Mouse (Mus musculus) myocyte (in vitro differentiated cells): ENCODE data around the gene Ica1.

Source experiments
- CEBPB ChIP-seq: IDR thresholded peaks from 2 replicates; pipeline ENCODE4 v1.6.1; 2011; ENCODE audit warnings: mild to moderate bottlenecking, moderate library complexity; ENCODE audit not compliant: poor library complexity, insufficient read depth, severe bottlenecking
- E2F4 ChIP-seq: IDR thresholded peaks from one replicate; pipeline ENCODE4 v1.6.1; 2011; ENCODE audit warnings: mild to moderate bottlenecking, control low read depth, moderate library complexity; ENCODE audit not compliant: insufficient read depth
- MAX ChIP-seq: IDR thresholded peaks from one replicate; pipeline ENCODE4 v1.6.1; 2011; ENCODE audit warnings: low read depth, mild to moderate bottlenecking, control low read depth
- MYOD1 ChIP-seq, 3 experiments: IDR thresholded peaks; one replicate each; pipeline ENCODE4 v1.6.1; 2011; ENCODE audit warnings: control low read depth in 2 of 3, low read depth in 2 of 3, mild to moderate bottlenecking in 2 of 3, moderate library complexity in 1 of 3; ENCODE audit not compliant: insufficient read length in 2 of 3, control insufficient read depth in 1 of 3
- MYOG ChIP-seq, 3 experiments: IDR thresholded peaks; one replicate each; pipeline ENCODE4 v1.6.1; 2011; ENCODE audit warnings: control low read depth in 2 of 3, low read depth in 2 of 3, mild to moderate bottlenecking in 2 of 3; ENCODE audit not compliant: insufficient read length in 2 of 3, control insufficient read depth in 1 of 3, insufficient read depth in 1 of 3
- POLR2A ChIP-seq: IDR thresholded peaks from one replicate; pipeline ENCODE4 v1.6.1; 2011; ENCODE audit warnings: low read depth, mild to moderate bottlenecking, control low read depth, moderate library complexity; ENCODE audit not compliant: insufficient read length
- POLR2AphosphoS2 ChIP-seq: IDR thresholded peaks from one replicate; pipeline ENCODE4 v1.6.1; 2011; ENCODE audit warnings: low read depth, control low read depth; ENCODE audit not compliant: insufficient read length
- REST ChIP-seq: IDR thresholded peaks from one replicate; pipeline ENCODE4 v1.6.1; 2011; ENCODE audit warnings: mild to moderate bottlenecking, control low read depth, moderate library complexity; ENCODE audit not compliant: insufficient read depth, insufficient read length
- SRF ChIP-seq: IDR thresholded peaks from one replicate; pipeline ENCODE4 v1.6.1; 2011; ENCODE audit warnings: low read depth; ENCODE audit not compliant: control insufficient read depth, insufficient read length
- TCF12 ChIP-seq: IDR thresholded peaks from one replicate; pipeline ENCODE4 v1.6.1; 2011; ENCODE audit warnings: mild to moderate bottlenecking, control low read depth; ENCODE audit not compliant: poor library complexity, insufficient read depth, severe bottlenecking
- TCF3 ChIP-seq: IDR thresholded peaks from one replicate; pipeline ENCODE4 v1.6.1; 2011; ENCODE audit warnings: low read depth, control low read depth; ENCODE audit not compliant: insufficient read length
- USF1 ChIP-seq: IDR thresholded peaks from one replicate; pipeline ENCODE4 v1.6.1; 2011; ENCODE audit warnings: low read depth, mild to moderate bottlenecking, control low read depth, moderate library complexity

DNA sequence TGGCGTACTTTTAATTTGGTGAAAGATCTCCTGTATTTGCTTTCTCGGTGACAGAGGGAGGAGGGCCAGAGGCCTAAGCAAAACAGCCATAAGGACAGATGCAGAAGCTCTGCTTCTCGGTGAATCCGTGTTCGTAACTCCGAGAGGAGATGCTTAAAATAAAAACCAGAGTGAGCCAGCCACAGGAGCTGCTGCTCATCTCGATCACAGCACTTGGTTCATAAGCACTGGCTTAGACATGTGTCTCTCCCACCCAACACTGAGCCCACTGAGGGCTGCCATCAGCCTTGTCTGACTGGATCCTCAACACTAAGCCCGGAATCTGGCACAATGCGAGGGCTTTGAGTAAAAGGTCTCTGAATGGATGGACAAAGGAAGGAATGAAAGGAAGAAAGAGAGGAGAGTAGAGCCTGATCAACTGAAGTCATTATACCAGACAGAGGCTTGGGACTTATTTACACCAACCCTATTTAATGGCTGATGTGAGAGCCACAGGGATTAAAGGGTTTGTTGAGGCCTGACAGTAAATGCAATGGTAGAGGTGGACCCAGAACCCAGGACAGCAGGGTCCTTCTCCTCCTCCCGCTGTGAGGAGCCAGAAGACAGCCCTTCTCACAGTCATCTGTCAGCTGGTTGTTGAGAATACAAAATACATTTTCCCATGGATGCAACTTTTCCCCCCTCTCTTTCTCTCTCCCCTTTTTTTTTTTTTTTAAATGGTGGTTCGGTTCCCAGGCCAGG, 85.0 kb downstream of the Ica1 start:
- TF ChIP-seq POLR2A = no peak
- no peak for TF ChIP-seq TCF12
- TF ChIP-seq MAX = no peak
- TF ChIP-seq MYOD1 (IDR thresholded peaks at IDR 0.05; ENCODE audit: control insufficient read depth in 1 of 3, insufficient read length in 2 of 3, low read depth in 2 of 3) = no peak
- TF ChIP-seq POLR2AphosphoS2 = no peak
- no peak for TF ChIP-seq USF1
- TF ChIP-seq TCF3 = no peak
- TF ChIP-seq REST = no peak
- TF ChIP-seq CEBPB = no peak
- no peak for TF ChIP-seq MYOG (IDR thresholded peaks at IDR 0.05; ENCODE audit: control insufficient read depth in 1 of 3, insufficient read depth in 1 of 3, insufficient read length in 2 of 3, low read depth in 2 of 3)
- TF ChIP-seq E2F4 = no peak
- no peak for TF ChIP-seq SRF
